Mouse (Mus musculus) liver, embryonic 13.5 days (tissue): ENCODE results near the gene Oasl1. TPM values are rescaled to one million over a fixed set of nuclear protein-coding genes. Genes with fewer than 3 reads are reported as not detected.
"Not testable (repeated sequence)": the region's sequence is repeated elsewhere in the genome, so short reads cannot be mapped to it uniquely, and the experiment has no call there.

Experiments
- ATAC-seq: fragments of 200-750 bp; cut with Nextera tagmentation; 2 replicates; pipeline ENCODE4 v1.8.0; 2017; ENCODE audit warnings: low read depth, mild to moderate bottlenecking, moderate number of reproducible peaks, moderate library complexity
- DNase-seq: peaks from one replicate; pipeline ENCODE4 v3.0.0; 2022
- H3K27ac ChIP-seq: fragments of 300-500 bp; sonication (generic); 2 replicates; pipeline ENCODE4 v1.5.1; 2015; ENCODE audit warnings: moderate library complexity, mild to moderate bottlenecking, inconsistent platforms
- H3K27me3 ChIP-seq: fragments of 300-500 bp; sonication (generic); 2 replicates; pipeline ENCODE4 v1.6.1; 2015; ENCODE audit warnings: mild to moderate bottlenecking, inconsistent platforms
- H3K36me3 ChIP-seq: fragments of 300-500 bp; sonication (generic); 2 replicates; pipeline ENCODE4 v1.6.1; 2015; ENCODE audit warnings: mild to moderate bottlenecking, inconsistent platforms
- H3K4me1 ChIP-seq: fragments of 300-500 bp; sonication (generic); replicated peaks from 2 replicates; pipeline ENCODE4 v1.6.1; 2015; ENCODE audit warnings: inconsistent platforms
- H3K4me2 ChIP-seq: fragments of 300-500 bp; sonication (generic); 2 replicates; pipeline ENCODE4 v1.6.1; 2015; ENCODE audit warnings: inconsistent platforms, mild to moderate bottlenecking, moderate library complexity
- H3K4me3 ChIP-seq: fragments of 300-500 bp; sonication (generic); replicated peaks from 2 replicates; pipeline ENCODE4 v1.5.1; 2015; ENCODE audit warnings: mild to moderate bottlenecking, inconsistent platforms
- H3K9ac ChIP-seq: fragments of 300-500 bp; sonication (generic); 2 replicates; pipeline ENCODE4 v1.6.1; 2015; ENCODE audit warnings: mild to moderate bottlenecking, inconsistent platforms
- H3K9me3 ChIP-seq: fragments of 300-500 bp; sonication (generic); replicated peaks from 2 replicates; pipeline ENCODE4 v1.6.1; 2016; ENCODE audit warnings: inconsistent platforms
- WGBS: fragments of 180-500 bp; shearing (Covaris S2); methylation state at CpG from one replicate; pipeline ENCODE4 v1.1.7; 2015; ENCODE audit not compliant: insufficient replicate concordance; 5-methylcytosine and 5-hydroxymethylcytosine counted together
- polyA plus RNA-seq: library from polyadenylated mRNA; unstranded; fragments of >200 nt; fragmentation: Nextera tagmentation; extraction: Ambion mirVana; gene quantifications from 2 replicates; pipeline ENCODE4 v1.2.1, GENCODE M21; 2015

Oasl1 gene
- 0.52 and 0.54 TPM in 2 replicates for polyA plus RNA-seq

GRCm38 (mm10) chr5:114922998-114923473 lies at the start of gene Oasl1:
Oasl1 (plus strand) TSS chr5:114923240.
- ATAC-seq (0 out of 2 replicates have a peak, but pooled peaks have one; percentile 24), DNase-seq (no peak)
- Histone ChIP-seq H3K27ac (no peak within 1 kb of the TSS), H3K4me2 (peak within 1 kb of the TSS; percentile 37), H3K36me3 (no peaks in the 10 kb centered on the region), H3K9me3 (no peaks in the 10 kb centered on the region), H3K4me1 (peaks cover 19% of the 10 kb centered on the region), H3K4me3 (peak within 1 kb of the TSS; percentile 28), H3K27me3 (no peaks in the 10 kb centered on the region), H3K9ac (0 out of 2 replicates have a peak within 1 kb of the TSS, but pooled peaks have one; percentile 5)
- 46% methylated on average over 15 of the region's 15 CpGs for WGBS

DNA sequence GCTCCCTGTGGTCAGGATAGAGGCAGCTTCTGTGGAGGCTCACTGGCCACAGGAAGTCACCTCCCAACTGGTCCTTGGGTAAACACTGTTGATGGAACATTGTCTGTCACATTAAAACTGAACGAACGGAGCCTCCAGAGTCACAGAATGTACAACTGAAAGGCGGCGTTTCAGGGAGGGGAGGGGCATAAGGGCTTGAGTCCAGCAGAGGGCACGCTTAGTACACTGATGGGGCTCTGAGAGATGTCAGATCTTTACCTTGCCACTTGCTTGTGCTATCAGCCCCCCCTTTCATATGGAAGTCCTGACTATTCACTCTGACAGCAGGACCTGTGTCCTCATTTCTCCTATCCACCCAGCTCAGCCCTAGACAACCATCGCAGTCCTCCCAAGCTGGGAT lies 47.2 kb upstream of the Oasl1 start:
- Histone ChIP-seq H3K4me2 (no peak overlapping the region), H3K36me3 (no peaks in the 10 kb centered on the region), H3K9ac (no peak overlapping the region), H3K27me3 (peaks cover 4% of the 10 kb centered on the region; the same call in 1 of the 2 replicates), H3K4me3 (no peak overlapping the region), H3K9me3 (no peaks in the 10 kb centered on the region), H3K27ac (no peak overlapping the region), H3K4me1 (no peaks in the 10 kb centered on the region)
- ATAC-seq (no peak), DNase-seq (no peak)
- 50% methylated on average over 6 of the region's 6 CpGs for WGBS

DNA sequence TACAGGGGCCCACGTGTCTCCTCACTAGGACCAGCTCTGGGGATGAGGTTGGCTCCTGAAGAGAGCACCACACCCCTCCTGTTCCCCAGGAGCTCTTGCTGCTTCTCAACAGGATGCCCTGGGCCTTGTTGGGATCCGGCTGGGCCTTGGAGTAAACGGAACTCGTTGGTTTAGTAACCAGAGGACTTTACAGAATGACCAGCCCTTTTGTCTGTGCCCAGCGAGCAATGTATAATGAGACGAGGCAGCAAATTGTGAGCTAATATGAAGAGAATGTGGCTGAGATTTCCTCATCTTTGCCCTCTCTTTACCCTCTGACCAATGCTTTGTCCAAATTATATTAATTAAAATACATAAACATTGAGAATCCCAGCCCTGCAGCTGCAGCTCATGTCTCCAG lies 46.7 kb upstream of the Oasl1 start:
- Histone ChIP-seq H3K36me3 (no peaks in the 10 kb centered on the region), H3K9me3 (no peaks in the 10 kb centered on the region), H3K4me2 (no peak overlapping the region), H3K9ac (no peak overlapping the region), H3K27me3 (peaks cover 4% of the 10 kb centered on the region; the same call in 1 of the 2 replicates), H3K4me3 (no peak overlapping the region), H3K4me1 (no peaks in the 10 kb centered on the region), H3K27ac (no peak overlapping the region)
- no peak for DNase-seq
- WGBS = 56% methylated on average over 6 of the region's 6 CpGs
- no peak for ATAC-seq

GRCm38 (mm10) chr5:114877487-114877886 lies 45.6 kb upstream of the Oasl1 start:
- DNase-seq = no peak
- 64% methylated on average over 7 of the region's 7 CpGs for WGBS

GRCm38 (mm10) chr5:114879399-114879798 lies 43.6 kb upstream of the Oasl1 start:
- H3K27me3 ChIP-seq = peaks cover 4% of the 10 kb centered on the region; the same call in 1 of the 2 replicates
- ATAC-seq = no peak

More at GRCm38 (mm10) chr5:114877487-114877886, 45.6 kb upstream of the Oasl1 start:
- no peak overlapping the region for H3K4me2 ChIP-seq
- H3K9ac ChIP-seq = no peak overlapping the region
- H3K9me3 ChIP-seq = no peaks in the 10 kb centered on the region
- H3K27ac ChIP-seq = no peak overlapping the region
- peaks cover 4% of the 10 kb centered on the region; the same call in 1 of the 2 replicates for H3K27me3 ChIP-seq
- H3K4me3 ChIP-seq = no peak overlapping the region
- H3K4me1 ChIP-seq = no peaks in the 10 kb centered on the region
- no peaks in the 10 kb centered on the region for H3K36me3 ChIP-seq
- no peak for ATAC-seq

DNA sequence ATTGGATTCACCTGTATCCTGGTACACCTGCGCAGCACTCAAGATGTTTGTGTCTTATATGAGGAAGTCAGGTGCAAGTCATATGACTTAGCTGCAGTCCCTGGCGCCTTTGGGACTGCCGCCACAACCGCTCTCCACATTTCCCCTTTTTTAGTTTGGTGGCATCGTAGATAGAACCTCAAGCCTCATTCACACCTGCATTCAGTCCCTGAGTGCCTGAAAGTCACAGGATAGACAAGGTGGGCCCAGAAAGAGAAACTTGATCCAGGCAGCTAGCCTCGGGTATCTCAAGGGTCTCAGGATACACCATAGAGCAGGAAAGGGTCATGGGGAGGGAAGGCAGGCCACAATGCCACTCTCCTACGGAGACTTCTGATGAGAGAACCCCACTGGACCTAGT lies 40.7 kb upstream of the Oasl1 start:
- DNase-seq, H3K27me3 ChIP-seq, H3K4me2 ChIP-seq, H3K4me1 ChIP-seq, ATAC-seq, H3K4me3 ChIP-seq, H3K9ac ChIP-seq, H3K36me3 ChIP-seq, H3K27ac ChIP-seq, H3K9me3 ChIP-seq: not testable (repeated sequence)
- WGBS = 62% methylated on average over 6 of the region's 7 CpGs

More at GRCm38 (mm10) chr5:114879399-114879798, 43.6 kb upstream of the Oasl1 start:
- H3K4me1 ChIP-seq = no peaks in the 10 kb centered on the region
- no peaks in the 10 kb centered on the region for H3K9me3 ChIP-seq
- no peak overlapping the region for H3K9ac ChIP-seq
- H3K4me3 ChIP-seq = no peak overlapping the region
- no peak overlapping the region for H3K27ac ChIP-seq
- 34% methylated on average over 13 of the region's 13 CpGs for WGBS
- H3K4me2 ChIP-seq = no peak overlapping the region
- no peak for DNase-seq
- H3K36me3 ChIP-seq = no peaks in the 10 kb centered on the region

- Histone ChIP-seq H3K4me3 (no peak overlapping the region), H3K27ac (no peak overlapping the region), H3K27me3 (peaks cover 4% of the 10 kb centered on the region; the same call in 1 of the 2 replicates), H3K36me3 (no peaks in the 10 kb centered on the region), H3K9ac (no peak overlapping the region), H3K4me1 (no peaks in the 10 kb centered on the region), H3K9me3 (no peaks in the 10 kb centered on the region), H3K4me2 (no peak overlapping the region)
- ATAC-seq = no peak
- 76% methylated on average over 11 of the region's 11 CpGs for WGBS
- no peak for DNase-seq
Measured at GRCm38 (mm10) chr5:114883022-114883421, 40.0 kb upstream of the Oasl1 start.

- Histone ChIP-seq H3K9me3 (no peaks in the 10 kb centered on the region), H3K9ac (no peak overlapping the region), H3K4me1 (no peaks in the 10 kb centered on the region), H3K4me3 (no peak overlapping the region), H3K27ac (no peak overlapping the region), H3K4me2 (no peak overlapping the region), H3K36me3 (no peaks in the 10 kb centered on the region), H3K27me3 (no peaks in the 10 kb centered on the region)
- ATAC-seq (no peak), DNase-seq (no peak)
- WGBS = 57% methylated on average over 6 of the region's 6 CpGs
Measured at GRCm38 (mm10) chr5:114886801-114887200, 36.2 kb upstream of the Oasl1 start.

GRCm38 (mm10) chr5:114888995-114889394 lies 34.0 kb upstream of the Oasl1 start:
- no peaks in the 10 kb centered on the region for H3K27me3 ChIP-seq
- no peak overlapping the region for H3K9ac ChIP-seq
- DNase-seq (no peak), ATAC-seq (no peak)
- no peaks in the 10 kb centered on the region for H3K4me1 ChIP-seq
- no peak overlapping the region for H3K4me2 ChIP-seq
- WGBS = 66% methylated on average over 2 of the region's 2 CpGs
- no peak overlapping the region for H3K4me3 ChIP-seq
- H3K36me3 ChIP-seq = no peaks in the 10 kb centered on the region
- no peaks in the 10 kb centered on the region for H3K9me3 ChIP-seq
- H3K27ac ChIP-seq = no peak overlapping the region

- WGBS = 65% methylated on average over 4 of the region's 4 CpGs
Measured at GRCm38 (mm10) chr5:114895542-114895941, 27.5 kb upstream of the Oasl1 start.

GRCm38 (mm10) chr5:114896688-114897373 lies 26.2 kb upstream of the Oasl1 start, which contains the start of gene Oasl2:
Oasl2 (plus strand) TSS chr5:114896936.
- no peaks in the 10 kb centered on the region for H3K9me3 ChIP-seq
- H3K4me3 ChIP-seq = peak within 1 kb of the TSS; percentile 11
- H3K27me3 ChIP-seq = peaks cover 14% of the 10 kb centered on the region; the same call in 1 of the 2 replicates
- H3K27ac ChIP-seq = no peak within 1 kb of the TSS
- no peaks in the 10 kb centered on the region for H3K36me3 ChIP-seq
- peaks cover 10% of the 10 kb centered on the region; the same call in 1 of the 2 replicates for H3K4me1 ChIP-seq
- DNase-seq (no peak), ATAC-seq (no peak)
- 44% methylated on average over 13 of the region's 13 CpGs for WGBS
- peak within 1 kb of the TSS; percentile 41 for H3K4me2 ChIP-seq
- H3K9ac ChIP-seq = no peak within 1 kb of the TSS

More at GRCm38 (mm10) chr5:114895542-114895941, 27.5 kb upstream of the Oasl1 start:
- no peak for ATAC-seq
- H3K9me3 ChIP-seq = no peaks in the 10 kb centered on the region
- DNase-seq = no peak
- H3K27ac ChIP-seq = no peak overlapping the region
- H3K36me3 ChIP-seq = no peaks in the 10 kb centered on the region
- H3K4me1 ChIP-seq = peaks cover 10% of the 10 kb centered on the region; the same call in 1 of the 2 replicates
- no peak overlapping the region for H3K4me3 ChIP-seq
- H3K27me3 ChIP-seq = peaks cover 14% of the 10 kb centered on the region; the same call in 1 of the 2 replicates
- no peak overlapping the region for H3K9ac ChIP-seq
- H3K4me2 ChIP-seq = no peak overlapping the region
